Mouse (Mus musculus) erythroblast, embryonic 14.5 days (primary cell): ENCODE data around the gene Inpp1. TPM values are rescaled to one million over a fixed set of nuclear protein-coding genes. Genes with fewer than 3 reads are reported as not detected.

Source experiments
- H3K27me3 ChIP-seq: 2 replicates; pipeline ENCODE4 v1.6.1; 2012; ENCODE audit warnings: inconsistent platforms; ENCODE audit not compliant: control insufficient read depth
- H3K36me3 ChIP-seq: 2 replicates; pipeline ENCODE4 v1.6.1; 2012; ENCODE audit warnings: mild to moderate bottlenecking, inconsistent platforms; ENCODE audit not compliant: control insufficient read depth
- H3K4me1 ChIP-seq: 2 replicates; pipeline ENCODE4 v1.6.1; 2012; ENCODE audit warnings: inconsistent platforms; ENCODE audit not compliant: control insufficient read depth
- H3K4me3 ChIP-seq: replicated peaks from 2 replicates; pipeline ENCODE3; 2012; ENCODE audit warnings: moderate library complexity, mild to moderate bottlenecking, inconsistent platforms
- H3K9me3 ChIP-seq: 2 replicates; pipeline ENCODE4 v1.6.1; 2012; ENCODE audit warnings: low read length, inconsistent platforms, mixed read lengths; ENCODE audit not compliant: control insufficient read depth
- GATA1 ChIP-seq: IDR thresholded peaks from 2 replicates; pipeline ENCODE4 v1.6.1; 2012; ENCODE audit warnings: low read length, inconsistent platforms, mixed read lengths
- TAL1 ChIP-seq: IDR thresholded peaks from 3 replicates; pipeline ENCODE4 v1.6.1; 2012; ENCODE audit warnings: low read length, inconsistent platforms, mixed read lengths
- polyA plus RNA-seq: library from polyadenylated mRNA; stranded (reverse); fragments of >175 nt; gene quantifications from 2 replicates; pipeline ENCODE4 v1.2.3, GENCODE M21; 2012

The Inpp1 gene
- polyA plus RNA-seq, 1 experiment = 0.01 TPM

GRCm38 (mm10) chr1:52752706-52753105, 64.8 kb downstream of the Inpp1 start:
- Histone ChIP-seq H3K9me3 (no peaks in the 10 kb centered on the region), H3K4me1 (no peaks in the 10 kb centered on the region; the same call in 1 of the 2 replicates), H3K27me3 (no peaks in the 10 kb centered on the region), H3K4me3 (no peak overlapping the region), H3K36me3 (no peaks in the 10 kb centered on the region)
- TF ChIP-seq TAL1 (no peak), GATA1 (no peak)

GRCm38 (mm10) chr1:52751634-52752033, 65.9 kb downstream of the Inpp1 start:
- Histone ChIP-seq H3K4me3 (no peak overlapping the region), H3K36me3 (no peaks in the 10 kb centered on the region), H3K4me1 (no peaks in the 10 kb centered on the region; the same call in 1 of the 2 replicates), H3K27me3 (no peaks in the 10 kb centered on the region), H3K9me3 (no peaks in the 10 kb centered on the region)
- no peak for TF ChIP-seq TAL1
- TF ChIP-seq GATA1 = no peak

- TF ChIP-seq GATA1 (no peak), TAL1 (no peak)
Measured at GRCm38 (mm10) chr1:52749978-52750377, 67.5 kb downstream of the Inpp1 start.

DNA sequence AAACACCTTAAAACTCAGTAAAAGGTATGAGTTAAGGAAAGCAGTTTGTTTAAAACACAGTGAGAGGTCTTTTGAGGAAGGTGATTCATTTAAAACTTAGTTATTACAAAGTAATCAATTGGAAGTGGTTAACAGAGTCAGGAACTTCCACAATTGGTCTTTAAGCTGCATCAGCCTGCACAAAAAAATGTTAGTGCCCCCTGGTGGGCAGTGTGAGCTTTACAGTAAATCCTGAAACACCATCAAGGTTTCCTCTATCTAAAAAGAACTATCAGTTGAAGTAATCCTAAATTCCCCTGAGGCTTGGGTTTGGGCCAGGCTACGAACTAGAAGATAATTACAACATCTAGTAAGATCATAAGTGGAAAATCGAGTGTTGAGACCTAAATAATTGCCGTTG, 69.2 kb downstream of the Inpp1 start:
- Histone ChIP-seq H3K27me3 (no peaks in the 10 kb centered on the region), H3K36me3 (no peaks in the 10 kb centered on the region), H3K9me3 (no peaks in the 10 kb centered on the region), H3K4me1 (no peaks in the 10 kb centered on the region; the same call in 1 of the 2 replicates), H3K4me3 (no peak overlapping the region)
- TF ChIP-seq TAL1 (no peak), GATA1 (no peak)

More at GRCm38 (mm10) chr1:52749978-52750377, 67.5 kb downstream of the Inpp1 start:
- Histone ChIP-seq H3K36me3 (no peaks in the 10 kb centered on the region), H3K4me1 (no peaks in the 10 kb centered on the region; the same call in 1 of the 2 replicates), H3K27me3 (no peaks in the 10 kb centered on the region), H3K9me3 (no peaks in the 10 kb centered on the region), H3K4me3 (no peak overlapping the region)

GRCm38 (mm10) chr1:52742567-52742966, 74.9 kb downstream of the Inpp1 start:
- Histone ChIP-seq H3K27me3 (no peaks in the 10 kb centered on the region), H3K36me3 (no peaks in the 10 kb centered on the region), H3K4me1 (no peaks in the 10 kb centered on the region), H3K9me3 (no peaks in the 10 kb centered on the region), H3K4me3 (no peak overlapping the region)
- TF ChIP-seq GATA1 = no peak
- TF ChIP-seq TAL1 = no peak

Other genes starting within 250 kb of the Inpp1 start
- 0.04 and 0.07 TPM in 2 replicates for gene Nemp2, start 187.0 kb downstream of the Inpp1 start, polyA plus RNA-seq
- gene Mfsd6, start 90.2 kb downstream of the Inpp1 start, polyA plus RNA-seq = not detected in 2 replicates
- gene Hibch, start 27.2 kb upstream of the Inpp1 start, polyA plus RNA-seq = 0.10 TPM in 1 of 2 replicates, not detected in the other
- gene 1700019D03Rik, start 202.5 kb upstream of the Inpp1 start, polyA plus RNA-seq = 0.01 TPM in 1 of 2 replicates, not detected in the other
- not detected in 2 replicates for gene Mstn, start 244.0 kb upstream of the Inpp1 start, polyA plus RNA-seq